Mouse (Mus musculus): Measurements from ENCODE around the gene Ormdl1.
"Not testable (repeated sequence)": the region's sequence is repeated elsewhere in the genome, so short reads cannot be mapped to it uniquely, and the experiment has no call there.

Ormdl1 gene

GRCm38 (mm10) chr1:53296581-53297383 is at the start of gene Ormdl1, which contains the start of the genes Pms1 and Gm28778:
TSS of gene Ormdl1 (plus strand) at chr1:53297095.
TSS of gene Pms1 (minus strand) at chr1:53297018.
TSS of gene Gm28778 (plus strand) at chr1:53297111.
- peak; percentile 96 for DNase-seq (ENCODE audit: low spot score in 2 of 2)

- not testable (repeated sequence) for DNase-seq (ENCODE audit: low spot score in 2 of 2)
These were observed 31.8 kb upstream of the Ormdl1 start for GRCm38 (mm10) chr1:53264958-53265612.

- no peak for DNase-seq (ENCODE audit: low spot score in 2 of 2)
These were observed 27.0 kb upstream of the Ormdl1 start for GRCm38 (mm10) chr1:53269901-53270300.

- peak; percentile 6 to 58 for DNase-seq (ENCODE audit: low spot score in 2 of 2)
These were observed 24.2 kb upstream of the Ormdl1 start for GRCm38 (mm10) chr1:53272646-53273045.

GRCm38 (mm10) chr1:53291197-53291596 is 5.7 kb upstream of the Ormdl1 start:
- no peak for DNase-seq (ENCODE audit: low spot score in 2 of 2)

GRCm38 (mm10) chr1:53300506-53300905 is 3.6 kb downstream of the Ormdl1 start:
- no peak for DNase-seq (ENCODE audit: low spot score in 2 of 2)

- peak; percentile 82 to 88 for DNase-seq (ENCODE audit: low spot score in 2 of 2)
These were observed 16.4 kb downstream of the Ormdl1 start, which contains the start of gene Osgepl1 for GRCm38 (mm10) chr1:53312989-53313967. TSS of gene Osgepl1 (plus strand) at chr1:53313624.

- no peak for DNase-seq (ENCODE audit: low spot score in 2 of 2)
These were observed 24.9 kb downstream of the Ormdl1 start for GRCm38 (mm10) chr1:53321662-53322344.

GRCm38 (mm10) chr1:53323254-53323653 is 26.4 kb downstream of the Ormdl1 start:
- no peak for DNase-seq (ENCODE audit: low spot score in 2 of 2)

- no peak for DNase-seq (ENCODE audit: low spot score in 2 of 2)
These were observed 27.4 kb downstream of the Ormdl1 start for GRCm38 (mm10) chr1:53324277-53324676.

- DNase-seq (ENCODE audit: low spot score in 2 of 2) = no peak
These were observed 28.1 kb downstream of the Ormdl1 start for GRCm38 (mm10) chr1:53324827-53325494.

GRCm38 (mm10) chr1:53333527-53333926 is 36.6 kb downstream of the Ormdl1 start:
- DNase-seq (ENCODE audit: low spot score in 2 of 2) = not testable (repeated sequence)

GRCm38 (mm10) chr1:53335465-53335864 is 38.6 kb downstream of the Ormdl1 start:
- no peak for DNase-seq (ENCODE audit: low spot score in 2 of 2)

- DNase-seq (ENCODE audit: low spot score in 2 of 2) = not testable (repeated sequence)
These were observed 40.5 kb downstream of the Ormdl1 start for GRCm38 (mm10) chr1:53337403-53337802.

- DNase-seq (ENCODE audit: low spot score in 2 of 2) = no peak
These were observed 44.2 kb downstream of the Ormdl1 start for GRCm38 (mm10) chr1:53341071-53341470.

GRCm38 (mm10) chr1:53352327-53353261 is 55.7 kb downstream of the Ormdl1 start, which contains the start of the genes Asdurf, Gm28551 and Asnsd1:
TSS of gene Asdurf (minus strand) at chr1:53352619.
TSS of gene Gm28551 (minus strand) at chr1:53352667.
TSS of gene Asnsd1 (minus strand) at chr1:53352752.
- peak; percentile 98 for DNase-seq (ENCODE audit: low spot score in 2 of 2)

GRCm38 (mm10) chr1:53358988-53359387 is 62.1 kb downstream of the Ormdl1 start:
- no peak for DNase-seq (ENCODE audit: low spot score in 2 of 2)
